Mouse (Mus musculus) kidney, embryonic 16.5 days (tissue): ENCODE results near the gene Psmd2. TPM values are rescaled to one million over a fixed set of nuclear protein-coding genes. Genes with fewer than 3 reads are reported as not detected.
"Not testable (repeated sequence)": the region's sequence is repeated elsewhere in the genome, so short reads cannot be mapped to it uniquely, and the experiment has no call there.

Experiments used
- ATAC-seq: fragments of 200-750 bp; cut with Nextera tagmentation; 2 replicates; pipeline ENCODE4 v1.8.0; 2017; ENCODE audit warnings: moderate TSS enrichment; ENCODE audit not compliant: low FRiP score, low TSS enrichment
- H3K27ac ChIP-seq: fragments of 300-500 bp; sonication (generic); 2 replicates; pipeline ENCODE4 v1.5.1; 2014; ENCODE audit warnings: low read length
- H3K27me3 ChIP-seq: fragments of 300-500 bp; sonication (generic); 2 replicates; pipeline ENCODE4 v1.6.1; 2014; ENCODE audit warnings: low read length, control low read depth, mixed read lengths; ENCODE audit not compliant: insufficient read depth
- H3K36me3 ChIP-seq: fragments of 300-500 bp; sonication (generic); 2 replicates; pipeline ENCODE4 v1.6.1; 2014; ENCODE audit warnings: low read length, control low read depth, mixed read lengths; ENCODE audit not compliant: insufficient read depth
- H3K4me1 ChIP-seq: fragments of 300-500 bp; sonication (generic); 2 replicates; pipeline ENCODE4 v1.6.1; 2014; ENCODE audit warnings: low read length, control low read depth, mixed read lengths; ENCODE audit not compliant: insufficient read depth
- H3K4me2 ChIP-seq: fragments of 300-500 bp; sonication (generic); replicated peaks from 2 replicates; pipeline ENCODE4 v1.6.1; 2014; ENCODE audit warnings: low read depth, low read length
- H3K4me3 ChIP-seq: fragments of 300-500 bp; sonication (generic); 2 replicates; pipeline ENCODE4 v1.5.1; 2014; ENCODE audit warnings: mild to moderate bottlenecking, low read length
- H3K9ac ChIP-seq: fragments of 300-500 bp; sonication (generic); replicated peaks from 2 replicates; pipeline ENCODE4 v1.6.1; 2014; ENCODE audit warnings: low read length
- H3K9me3 ChIP-seq: fragments of 300-500 bp; sonication (generic); 2 replicates; pipeline ENCODE4 v1.6.1; 2016; ENCODE audit warnings: low read length, control low read depth
- WGBS: fragments of 180-500 bp; shearing (Covaris S2); extraction: QIAGEN DNeasy Blood & Tissue Kit; methylation state at CpG from one replicate; pipeline ENCODE4 v1.1.7; 2014; 5-methylcytosine and 5-hydroxymethylcytosine counted together
- polyA plus RNA-seq: library from polyadenylated mRNA; unstranded; fragments of >200 nt; fragmentation: Nextera tagmentation; extraction: Ambion mirVana; gene quantifications from 2 replicates; pipeline ENCODE4 v1.2.1, GENCODE M21; 2015

Psmd2 gene
- polyA plus RNA-seq, 1 experiment from 2014 or later, result 378 TPM

DNA sequence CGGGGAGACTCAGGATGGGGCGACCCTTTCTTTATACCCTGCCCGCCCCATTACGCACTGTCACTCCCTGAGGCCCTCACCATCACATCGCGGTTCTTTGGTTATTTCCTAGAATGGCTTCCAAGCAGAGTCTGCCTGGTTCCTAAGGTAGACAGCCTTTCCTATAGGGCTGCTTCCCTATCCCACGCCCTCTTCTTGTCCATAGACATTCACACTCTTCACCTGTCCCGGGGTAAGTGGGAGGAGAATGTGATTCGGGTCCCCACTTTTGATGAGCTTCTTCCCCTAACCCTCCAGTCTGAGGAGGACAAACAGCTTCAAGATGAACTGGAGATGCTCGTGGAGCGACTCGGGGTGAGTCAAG lies 477 bp downstream of the Psmd2 start:
- ATAC-seq, result no peak; the same call in 1 of the 2 replicates
- Histone ChIP-seq H3K4me2 (peak overlapping the region; percentile 84), H3K27me3 (no peaks in the 10 kb centered on the region), H3K9ac (peak overlapping the region; percentile 90), H3K4me3 (peak overlapping the region; percentile 80), H3K36me3 (peaks cover 29% of the 10 kb centered on the region), H3K27ac (peak overlapping the region; percentile 43; the same call in 1 of the 2 replicates), H3K9me3 (no peaks in the 10 kb centered on the region), H3K4me1 (peaks cover 16% of the 10 kb centered on the region)
- 8% methylated on average over 12 of the region's 12 CpGs for WGBS

DNA sequence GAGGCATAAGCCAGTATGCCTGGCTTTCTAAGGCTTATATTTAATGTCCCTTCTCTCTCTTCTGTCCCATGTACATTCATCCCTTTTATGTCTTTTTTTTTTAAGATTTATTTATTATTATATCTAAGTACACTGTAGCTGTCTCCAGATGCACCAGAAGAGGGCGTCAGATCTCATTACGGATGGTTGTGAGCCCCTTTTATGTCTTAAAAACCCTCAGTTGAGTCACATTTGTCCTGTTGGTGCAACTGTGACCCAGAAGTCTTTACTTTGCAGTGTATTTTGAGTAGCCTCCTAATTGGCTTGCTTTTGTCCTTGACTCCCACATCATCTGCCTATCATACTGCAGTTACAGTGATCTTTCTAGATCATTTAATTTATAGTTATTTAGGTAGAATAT lies 1.9 kb downstream of the Psmd2 start:
- Histone ChIP-seq H3K27ac (no peak overlapping the region), H3K4me2 (no peak overlapping the region), H3K9me3 (no peaks in the 10 kb centered on the region), H3K4me3 (no peak overlapping the region), H3K4me1 (peaks cover 16% of the 10 kb centered on the region), H3K36me3 (peaks cover 43% of the 10 kb centered on the region), H3K27me3 (no peaks in the 10 kb centered on the region), H3K9ac (0 out of 2 replicates have a peak overlapping the region, but pooled peaks have one; percentile 35)
- 63% methylated on average over 2 of the region's 2 CpGs for WGBS
- ATAC-seq, result no peak

DNA sequence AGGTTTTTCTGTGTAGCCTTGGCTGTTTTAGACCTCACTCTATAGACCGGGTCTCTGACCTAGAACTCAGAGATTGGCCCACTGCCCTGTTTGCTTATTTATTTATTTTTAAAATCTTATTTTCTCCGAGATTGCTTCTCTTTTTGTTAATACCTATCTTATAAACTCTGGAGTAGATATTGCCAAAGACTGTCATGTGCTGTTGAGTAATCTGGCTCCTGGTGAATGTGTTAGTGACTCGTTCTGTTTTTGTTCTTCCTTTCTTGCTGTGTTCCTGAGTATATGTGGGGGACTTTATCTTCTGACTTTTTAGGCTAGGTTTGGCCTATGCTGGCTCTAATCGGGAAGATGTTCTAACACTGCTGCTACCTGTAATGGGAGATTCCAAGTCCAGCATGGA lies 6.2 kb downstream of the Psmd2 start:
- no peak overlapping the region for H3K9ac ChIP-seq
- H3K27ac ChIP-seq, result no peak overlapping the region
- H3K36me3 ChIP-seq, result peaks cover 74% of the 10 kb centered on the region
- H3K4me2 ChIP-seq, result no peak overlapping the region
- no peaks in the 10 kb centered on the region for H3K9me3 ChIP-seq
- 92% methylated on average over 4 of the region's 4 CpGs for WGBS
- no peaks in the 10 kb centered on the region for H3K27me3 ChIP-seq
- ATAC-seq, result no peak
- H3K4me1 ChIP-seq, result peaks cover 5% of the 10 kb centered on the region
- no peak overlapping the region for H3K4me3 ChIP-seq

DNA sequence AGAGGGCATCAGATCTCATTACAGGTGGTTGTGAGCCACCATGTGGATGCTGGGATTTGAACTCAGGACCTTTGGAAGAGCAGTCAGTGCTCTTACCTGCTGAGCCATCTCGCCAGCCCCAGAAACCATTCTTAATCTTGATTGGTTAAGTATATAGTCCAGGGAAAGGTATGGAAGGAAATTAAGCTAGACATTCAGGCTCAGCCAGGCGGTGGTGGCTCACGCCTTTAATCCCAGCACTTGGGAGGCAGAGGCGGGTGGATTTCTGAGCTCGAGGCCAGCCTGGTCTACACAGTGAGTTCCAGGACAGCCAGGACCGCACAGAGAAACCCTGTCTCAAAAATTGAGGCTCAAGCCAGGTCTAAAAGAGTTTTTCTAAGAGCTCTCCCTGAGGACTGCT lies 16.6 kb downstream of the Psmd2 start, which contains the start of gene Eif4g1:
Gene Eif4g1, plus strand, starts transcription at position 301 of the 400 bp plus-strand sequence.
- not testable (repeated sequence) for ATAC-seq, H3K9ac ChIP-seq, H3K4me3 ChIP-seq, H3K36me3 ChIP-seq, H3K4me1 ChIP-seq, H3K27ac ChIP-seq, H3K4me2 ChIP-seq, H3K27me3 ChIP-seq, H3K9me3 ChIP-seq
- WGBS, result 100% methylated on average over 4 of the region's 6 CpGs

DNA sequence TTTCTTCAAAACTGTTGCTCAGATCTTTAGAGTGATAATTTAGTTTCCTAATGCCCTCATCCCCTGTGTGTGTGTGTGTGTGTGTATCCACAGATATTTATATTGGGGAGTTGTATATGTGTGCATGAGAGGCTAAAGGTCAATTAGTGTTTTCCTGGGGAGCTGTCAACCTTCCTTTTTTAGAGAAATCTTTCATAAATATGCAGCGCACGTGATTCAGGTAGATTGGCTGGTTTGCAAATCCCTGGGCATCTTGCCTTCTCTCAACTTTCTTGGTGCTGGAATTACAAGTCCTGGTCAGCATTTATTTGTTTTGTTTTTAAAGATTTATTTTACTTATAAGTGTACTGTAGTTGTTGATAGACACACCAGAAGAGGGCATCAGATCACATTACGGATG lies 18.8 kb downstream of the Psmd2 start:
- Histone ChIP-seq H3K4me1 (peaks cover 14% of the 10 kb centered on the region), H3K27me3 (no peaks in the 10 kb centered on the region), H3K9me3 (no peaks in the 10 kb centered on the region), H3K27ac (no peak overlapping the region), H3K4me3 (no peak overlapping the region), H3K4me2 (no peak overlapping the region), H3K9ac (no peak overlapping the region), H3K36me3 (peaks cover 6% of the 10 kb centered on the region)
- no peak for ATAC-seq
- 81% methylated on average over 3 of the region's 3 CpGs for WGBS

DNA sequence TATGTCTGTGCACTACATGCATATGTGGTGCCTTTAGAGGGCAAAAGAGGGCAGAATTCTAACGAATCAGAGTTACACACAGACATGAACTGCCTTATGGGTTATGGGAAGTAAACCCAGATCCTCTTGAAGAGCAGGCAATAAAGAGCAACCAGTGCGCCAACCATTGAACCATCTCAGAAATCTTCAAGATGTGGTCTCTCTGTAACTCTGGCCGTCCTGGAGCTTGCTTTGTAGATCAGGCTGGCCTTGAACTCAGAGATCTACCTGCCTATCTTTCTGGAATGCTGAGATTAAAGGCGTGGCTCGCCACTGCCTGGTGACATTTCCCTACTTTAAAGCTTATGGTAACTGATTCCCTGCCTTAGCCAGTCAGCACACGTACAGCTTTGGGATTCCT lies 20.4 kb downstream of the Psmd2 start:
- H3K4me2 ChIP-seq, result peak overlapping the region; percentile 99
- no peaks in the 10 kb centered on the region for H3K27me3 ChIP-seq
- peaks cover 17% of the 10 kb centered on the region for H3K36me3 ChIP-seq
- peak overlapping the region; percentile 72 for H3K27ac ChIP-seq
- H3K4me3 ChIP-seq, result peak overlapping the region; percentile 97
- WGBS, result 23% methylated on average over 6 of the region's 6 CpGs
- no peak overlapping the region for H3K9ac ChIP-seq
- H3K4me1 ChIP-seq, result peaks cover 14% of the 10 kb centered on the region
- H3K9me3 ChIP-seq, result no peaks in the 10 kb centered on the region
- no peak for ATAC-seq

DNA sequence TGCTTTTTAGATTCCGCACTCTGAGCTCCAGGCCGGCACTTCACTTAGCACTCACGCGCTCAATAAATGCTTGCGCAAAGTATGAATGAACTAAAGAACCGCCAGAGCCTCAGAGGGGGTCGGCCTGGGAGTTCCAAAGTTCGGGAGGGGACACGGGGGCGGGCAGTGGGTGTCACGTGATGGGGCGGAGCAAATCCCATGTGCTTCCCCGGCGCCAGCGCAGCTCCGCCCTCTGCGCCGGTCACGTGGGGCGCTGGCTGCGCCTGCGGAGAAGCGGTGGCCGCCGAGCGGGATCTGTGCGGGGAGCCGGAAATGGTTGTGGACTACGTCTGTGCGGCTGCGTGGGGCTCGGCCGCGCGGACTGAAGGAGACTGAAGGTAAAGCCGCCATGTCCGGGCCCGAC lies 21.0 kb downstream of the Psmd2 start:
- H3K27ac ChIP-seq, result peak overlapping the region; percentile 95
- WGBS, result under 1% methylated on average over 35 of the region's 38 CpGs
- peaks cover 14% of the 10 kb centered on the region for H3K4me1 ChIP-seq
- peaks cover 23% of the 10 kb centered on the region for H3K36me3 ChIP-seq
- no peaks in the 10 kb centered on the region for H3K9me3 ChIP-seq
- peak overlapping the region; percentile 97 for H3K4me3 ChIP-seq
- ATAC-seq, result peak; percentile 96
- peak overlapping the region; percentile 96 for H3K9ac ChIP-seq
- no peaks in the 10 kb centered on the region for H3K27me3 ChIP-seq
- peak overlapping the region; percentile 99 for H3K4me2 ChIP-seq

DNA sequence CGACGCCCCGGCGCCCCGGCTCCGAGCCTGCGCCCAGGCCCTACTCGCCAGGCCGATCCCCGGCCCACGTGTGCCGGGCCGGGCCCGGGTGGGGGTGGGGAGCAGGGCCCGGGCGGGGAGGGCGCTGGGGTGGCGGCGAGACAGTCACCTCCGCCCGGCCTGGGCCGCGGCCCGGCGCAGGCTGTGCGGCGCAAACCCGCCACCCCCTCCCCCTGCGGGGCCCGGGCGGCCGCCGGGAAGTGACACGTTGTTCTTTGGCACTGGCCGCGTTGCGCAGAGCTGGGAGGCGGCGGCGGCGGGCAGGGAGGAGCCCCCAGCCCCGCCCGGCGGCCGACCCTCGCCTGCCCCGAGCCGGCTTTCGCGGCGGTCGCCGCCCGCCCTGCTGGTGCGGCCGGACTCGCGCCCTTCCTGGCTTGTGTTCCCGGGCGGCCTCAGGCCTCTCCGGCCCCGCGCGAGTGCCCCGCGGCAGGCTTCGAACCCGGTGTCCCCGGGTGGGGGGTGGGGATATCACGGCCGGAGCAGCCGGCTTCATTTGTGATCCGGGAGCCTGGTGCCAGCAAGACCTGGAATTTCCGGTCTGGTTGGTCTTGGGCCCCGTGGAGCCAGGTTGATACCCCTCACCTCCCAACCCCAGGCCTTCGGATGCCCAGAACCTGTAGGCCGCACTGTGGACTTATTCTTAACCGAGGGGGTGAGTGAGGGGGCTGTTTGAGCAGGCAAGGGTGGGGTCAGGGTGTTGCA lies 21.7 kb downstream of the Psmd2 start:
- Histone ChIP-seq H3K4me3 (peak overlapping the region; percentile 97), H3K36me3 (peaks cover 29% of the 10 kb centered on the region), H3K4me2 (peak overlapping the region; percentile 99), H3K27ac (peak overlapping the region; percentile 95), H3K9me3 (no peaks in the 10 kb centered on the region), H3K4me1 (peaks cover 14% of the 10 kb centered on the region), H3K27me3 (no peaks in the 10 kb centered on the region), H3K9ac (peak overlapping the region; percentile 96)
- ATAC-seq, result peak; percentile 1
- under 1% methylated on average over 65 of the region's 78 CpGs for WGBS

DNA sequence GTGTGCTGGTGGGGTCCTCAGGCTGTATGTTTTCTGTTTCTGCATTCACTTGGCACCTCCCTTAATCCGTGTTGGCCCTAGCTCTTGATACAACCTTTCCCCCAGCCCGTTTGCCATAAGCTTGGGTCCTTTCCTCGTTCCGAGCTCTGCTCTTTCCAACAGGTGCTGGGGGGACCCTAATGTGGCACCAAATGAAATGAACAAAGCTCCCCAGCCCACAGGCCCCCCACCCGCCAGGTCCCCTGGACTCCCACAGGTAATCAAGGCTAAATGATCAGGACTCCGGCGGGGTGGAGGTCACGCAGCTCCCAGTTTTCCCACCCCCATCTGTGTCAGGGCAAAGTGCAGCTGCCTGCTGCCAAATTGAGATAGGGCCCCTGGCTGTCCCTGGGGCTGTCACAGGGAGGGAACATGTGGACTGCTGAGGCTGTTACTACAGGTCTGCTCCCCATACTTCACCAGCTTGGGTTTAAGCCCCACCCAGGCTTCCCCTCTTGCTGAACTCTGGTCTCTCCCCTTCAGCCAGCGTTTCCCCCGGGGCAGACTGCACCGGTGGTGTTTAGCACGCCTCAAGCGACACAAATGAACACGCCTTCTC lies 22.4 kb downstream of the Psmd2 start:
- WGBS, result 2% methylated on average over 14 of the region's 14 CpGs
- no peaks in the 10 kb centered on the region for H3K9me3 ChIP-seq
- H3K36me3 ChIP-seq, result peaks cover 36% of the 10 kb centered on the region
- peak overlapping the region; percentile 95 for H3K27ac ChIP-seq
- 0 out of 2 replicates have a peak, but pooled peaks have one; percentile 8 for ATAC-seq
- H3K27me3 ChIP-seq, result no peaks in the 10 kb centered on the region
- peak overlapping the region; percentile 96 for H3K9ac ChIP-seq
- peak overlapping the region; percentile 99 for H3K4me2 ChIP-seq
- peak overlapping the region; percentile 97 for H3K4me3 ChIP-seq
- H3K4me1 ChIP-seq, result peaks cover 14% of the 10 kb centered on the region

DNA sequence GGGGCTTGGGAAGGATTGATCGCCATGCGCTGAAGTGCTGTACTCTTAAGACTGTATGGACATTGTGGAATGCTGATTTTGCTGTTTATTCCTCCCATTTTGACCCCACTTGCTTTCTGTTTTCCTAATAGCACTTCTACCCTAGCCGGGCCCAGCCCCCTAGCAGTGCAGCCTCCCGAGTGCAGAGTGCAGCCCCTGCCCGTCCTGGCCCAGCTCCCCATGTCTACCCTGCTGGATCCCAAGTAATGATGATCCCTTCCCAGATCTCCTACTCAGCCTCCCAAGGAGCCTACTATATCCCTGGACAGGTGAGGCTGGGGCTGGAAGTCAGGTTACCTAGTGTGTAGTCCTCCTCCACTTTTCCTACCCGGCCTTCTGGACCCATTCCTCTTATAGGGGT lies 23.8 kb downstream of the Psmd2 start:
- Histone ChIP-seq H3K36me3 (peaks cover 49% of the 10 kb centered on the region), H3K27ac (no peak overlapping the region), H3K9me3 (no peaks in the 10 kb centered on the region), H3K4me1 (peaks cover 14% of the 10 kb centered on the region), H3K4me2 (no peak overlapping the region), H3K4me3 (no peak overlapping the region), H3K27me3 (no peaks in the 10 kb centered on the region), H3K9ac (no peak overlapping the region)
- 89% methylated on average over 6 of the region's 6 CpGs for WGBS
- no peak for ATAC-seq
